Mouse (Mus musculus) gastrocnemius, postnatal 14 days (tissue): Measurements from ENCODE around the gene Bcas1. TPM values are rescaled to one million over a fixed set of nuclear protein-coding genes. Genes with fewer than 3 reads are reported as not detected.
"Not testable (repeated sequence)": the region's sequence is repeated elsewhere in the genome, so short reads cannot be mapped to it uniquely, and the experiment has no call there.

ENCODE experiments used
- DNase-seq: peaks from one replicate; pipeline ENCODE4 v3.0.0; 2021; ENCODE audit warnings: mixed read lengths
- intact Hi-C: fragments of 180-260 bp; cut with DNase I; formaldehyde crosslinking; loops from one replicate; pipeline ENCODE4 v1.15.1; 2025; ENCODE audit warnings: low total_unique reads
- long read RNA-seq, 2 experiments: library from polyadenylated mRNA; stranded (forward); transcript quantifications; one replicate each; pipeline ENCODE4 v2.0.0; 2021
- total RNA-seq, 2 experiments: library from RNA; stranded (reverse); gene quantifications; 2 replicates each; pipeline ENCODE4 v1.2.3; 2021

The Bcas1 gene
- total RNA-seq, result 1 to 10 TPM; 2.4 to 6.4 TPM
- long read RNA-seq, experiment 1, result 0 reads
- long read RNA-seq, experiment 2, partial matches to known transcripts, result 3 of 3 reads
- long read RNA-seq, experiment 2, other reads (novel, unspliced or antisense), result 0 of 3 reads

- intact Hi-C loops, result no loop called here
- DNase-seq, result no peak
Observed at GRCm38 (mm10) chr2:170427704-170428103, at the start of gene Bcas1. Gene Bcas1 (minus strand): TSS chr2:170427845.

DNA sequence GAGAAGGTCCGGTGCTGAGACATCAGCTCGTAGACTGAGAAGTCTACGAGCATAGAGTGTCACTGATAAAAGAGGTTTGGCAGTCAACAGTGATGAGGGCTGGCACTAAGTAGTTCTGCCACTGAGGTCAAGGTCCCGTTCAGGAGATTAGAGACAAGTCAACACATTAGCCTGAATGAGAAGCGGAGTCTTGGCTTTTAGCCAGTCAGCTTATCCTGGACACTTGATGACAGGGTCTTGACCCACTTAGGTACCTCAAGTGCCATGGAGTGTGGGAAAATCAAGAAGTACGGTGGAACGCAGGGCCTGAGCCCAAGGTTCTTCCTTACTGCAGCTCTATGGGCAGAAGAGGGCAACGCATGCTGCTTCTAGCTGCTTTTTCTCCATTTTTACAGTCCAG is 49.0 kb upstream of the Bcas1 start:
- DNase-seq, result no peak
- intact Hi-C loops, result no loop called here

DNA sequence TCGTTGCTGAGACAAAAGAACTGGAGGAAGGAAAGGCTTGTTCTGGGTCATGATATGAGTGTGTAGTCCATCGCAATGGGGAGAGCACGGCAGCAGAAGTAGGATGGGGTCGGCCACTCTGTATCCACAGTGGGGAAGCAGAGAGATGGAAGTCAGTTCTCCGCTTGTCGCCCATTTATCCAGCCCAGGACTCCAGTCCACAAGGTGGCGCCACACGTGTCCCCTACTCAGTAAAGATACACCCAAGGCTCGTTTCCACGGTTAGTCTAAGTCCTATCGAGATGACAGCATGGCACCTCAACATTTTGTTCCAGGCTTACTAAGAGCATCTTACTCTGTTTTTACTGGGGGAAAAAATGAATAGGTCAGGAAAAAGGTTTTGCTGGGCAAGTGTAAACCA is 48.6 kb upstream of the Bcas1 start:
- intact Hi-C loops, result no loop called here
- no peak for DNase-seq

- intact Hi-C loops, result no loop called here
- no peak for DNase-seq
Observed at GRCm38 (mm10) chr2:170475164-170475563, 47.5 kb upstream of the Bcas1 start.

- no peak for DNase-seq
- intact Hi-C loops, result loop anchor here (5.0 kb wide), 1 partner anchor 33 kb away; no protein-coding TSS in a partner anchor
Observed at GRCm38 (mm10) chr2:170474125-170474524, 46.5 kb upstream of the Bcas1 start.

DNA sequence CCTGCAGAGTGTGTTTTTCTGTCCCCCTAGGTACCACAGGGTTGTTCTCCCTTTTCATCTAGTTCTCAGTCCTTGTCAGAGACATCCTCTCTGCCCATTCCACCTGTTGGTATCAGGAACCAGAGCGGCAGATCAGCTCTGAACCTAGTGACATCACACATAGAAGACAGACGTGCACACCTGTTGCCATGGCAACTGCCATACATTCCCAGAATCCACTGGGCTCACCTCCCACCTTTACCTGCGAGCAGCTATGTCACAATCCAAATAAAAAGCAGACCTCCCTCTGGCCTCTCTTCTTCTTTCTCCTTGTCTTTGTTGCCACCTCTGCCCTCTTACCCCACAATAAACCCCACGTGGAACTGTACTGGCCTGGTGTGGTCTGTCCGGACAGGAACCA is 42.9 kb upstream of the Bcas1 start:
- no peak for DNase-seq
- intact Hi-C loops, result loop anchor here (5.0 kb wide), 1 partner anchor 37 kb away; no protein-coding TSS in a partner anchor

DNA sequence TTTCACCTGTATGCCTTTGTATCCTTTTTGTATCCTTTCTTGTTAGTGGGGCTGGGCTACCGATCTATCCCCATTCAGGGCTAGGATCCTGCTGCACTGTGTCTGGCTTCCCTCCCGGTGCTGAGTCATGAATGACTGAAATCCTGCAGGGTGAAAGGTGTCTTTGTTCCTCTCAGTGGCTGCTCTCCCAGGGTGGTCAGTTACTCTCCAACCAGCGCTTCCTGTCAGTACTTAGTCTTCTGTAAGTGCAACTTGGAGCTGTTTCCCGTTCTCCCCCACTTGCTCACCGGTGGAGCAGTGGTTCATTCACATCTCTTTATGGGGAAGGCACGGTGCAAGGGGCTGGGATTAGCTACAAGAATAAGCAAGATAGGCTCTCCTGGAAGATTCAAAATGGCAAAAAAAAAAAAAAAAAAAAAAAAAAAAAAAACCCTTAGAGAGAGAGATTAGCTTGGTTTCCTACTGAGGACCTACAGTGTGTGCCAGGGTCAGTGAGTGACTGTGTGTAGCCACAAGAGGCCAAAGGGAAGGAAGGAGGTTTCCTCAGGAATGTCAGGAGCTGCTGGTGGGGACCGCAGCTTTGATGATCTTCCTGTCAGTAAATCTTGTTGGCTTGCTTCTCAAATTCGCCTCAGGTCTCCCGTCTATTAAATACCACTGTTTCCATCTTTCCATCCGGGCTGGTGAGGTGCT is 42.1 kb upstream of the Bcas1 start:
- intact Hi-C loops, result loop anchor here (5.0 kb wide), 1 partner anchor 38 kb away; no protein-coding TSS in a partner anchor
- no peak for DNase-seq

GRCm38 (mm10) chr2:170468009-170468408 is 40.4 kb upstream of the Bcas1 start:
- DNase-seq, result no peak
- intact Hi-C loops, result no loop called here

DNA sequence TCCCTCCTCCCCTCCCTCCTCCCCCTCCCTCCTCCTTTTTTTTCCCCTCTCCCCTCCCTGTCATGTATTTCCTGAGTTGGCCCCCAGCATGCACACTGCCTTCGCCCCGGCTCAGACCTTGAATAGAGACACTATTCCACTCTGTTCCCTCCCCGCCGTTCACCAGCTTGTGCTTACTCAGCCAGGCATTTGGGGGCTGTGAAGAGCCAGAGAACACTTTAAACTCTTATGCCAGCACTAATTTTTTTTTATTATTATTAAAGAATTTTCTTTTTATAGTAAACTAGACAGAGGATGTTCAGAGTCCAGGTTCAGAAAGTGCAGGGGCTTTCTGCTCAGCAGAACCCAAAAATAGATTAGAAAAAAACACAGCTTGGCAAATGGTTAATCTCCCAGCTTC is 37.2 kb upstream of the Bcas1 start:
- intact Hi-C loops, result no loop called here
- no peak for DNase-seq

- intact Hi-C loops, result no loop called here
- DNase-seq, result no peak
Observed at GRCm38 (mm10) chr2:170461652-170462051, 34.0 kb upstream of the Bcas1 start.

- no peak for DNase-seq
- intact Hi-C loops, result no loop called here
Observed at GRCm38 (mm10) chr2:170459805-170460204, 32.2 kb upstream of the Bcas1 start.

DNA sequence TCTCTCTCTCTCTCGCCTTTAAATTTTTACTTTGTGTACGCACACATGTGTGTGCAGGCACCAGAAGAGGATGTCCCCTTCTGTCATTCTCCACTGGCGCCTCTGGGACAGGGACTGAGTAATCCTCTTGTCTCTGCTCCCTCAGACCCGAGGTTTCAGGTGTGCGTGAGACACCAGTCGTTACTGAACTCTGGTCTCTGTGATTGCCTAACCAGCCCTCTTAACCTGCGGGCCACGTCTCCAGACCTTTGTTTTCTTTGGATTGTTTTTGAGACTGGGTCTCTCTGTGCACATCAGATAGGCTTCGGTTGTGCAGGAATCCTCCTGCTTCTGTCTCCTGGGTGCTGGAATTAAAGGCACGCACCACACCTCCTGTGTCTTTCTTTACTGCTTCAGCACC is 31.5 kb upstream of the Bcas1 start:
- DNase-seq, result no peak
- intact Hi-C loops, result no loop called here

GRCm38 (mm10) chr2:170453809-170454208 is 26.2 kb upstream of the Bcas1 start:
- intact Hi-C loops, DNase-seq: not testable (repeated sequence)

GRCm38 (mm10) chr2:170450933-170451332 is 23.3 kb upstream of the Bcas1 start:
- peak; percentile 67 for DNase-seq
- intact Hi-C loops, result loop anchor here (2.0 kb wide), 1 partner anchor 58 kb away; no protein-coding TSS in a partner anchor

GRCm38 (mm10) chr2:170447651-170448050 is 20.0 kb upstream of the Bcas1 start:
- intact Hi-C loops, result no loop called here
- no peak for DNase-seq

GRCm38 (mm10) chr2:170446843-170447383 is 19.3 kb upstream of the Bcas1 start:
- intact Hi-C loops, result no loop called here

DNA sequence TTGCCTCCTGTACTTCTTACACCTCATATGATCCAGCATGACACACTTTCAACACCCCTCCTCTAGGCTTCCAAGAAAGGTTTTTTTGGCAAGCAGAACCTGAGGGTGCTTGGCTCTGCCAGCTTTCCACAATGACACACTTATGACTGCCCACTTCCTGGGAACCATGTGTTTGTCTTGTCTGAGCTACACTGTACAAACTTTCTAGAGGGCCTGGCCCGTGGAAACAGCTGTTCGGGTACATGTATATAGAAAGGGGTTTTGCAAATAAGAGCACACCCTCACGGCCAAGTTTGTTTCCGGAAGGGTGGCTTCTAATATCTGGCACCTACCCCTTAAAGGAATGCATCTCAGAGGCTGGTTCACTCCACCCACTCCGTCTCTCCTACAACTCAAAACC is 18.2 kb upstream of the Bcas1 start:
- intact Hi-C loops, result no loop called here
- DNase-seq, result no peak

More at GRCm38 (mm10) chr2:170446843-170447383, 19.3 kb upstream of the Bcas1 start:
- DNase-seq, result no peak

GRCm38 (mm10) chr2:170442535-170442934 is 14.9 kb upstream of the Bcas1 start:
- intact Hi-C loops, result no loop called here
- no peak for DNase-seq

DNA sequence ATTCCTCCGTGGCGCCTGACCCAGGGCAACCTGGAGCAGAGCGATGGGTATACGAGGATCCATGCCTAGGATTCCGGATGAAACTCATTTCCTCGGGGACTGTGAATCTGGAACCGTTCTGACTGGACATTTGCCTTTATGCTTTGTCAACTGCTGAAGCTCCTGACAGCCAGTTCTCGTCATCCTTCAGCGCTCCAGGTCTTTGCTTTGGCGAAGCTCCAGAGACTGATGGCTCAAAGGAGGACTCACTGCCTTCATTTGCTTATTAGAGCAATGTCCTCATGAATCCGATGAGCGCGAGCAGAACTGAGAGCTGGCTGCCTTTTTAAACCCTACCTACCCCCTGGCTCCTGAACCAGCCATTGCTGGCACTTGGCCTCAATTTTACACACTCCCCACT is 11.1 kb upstream of the Bcas1 start:
- no peak for DNase-seq
- intact Hi-C loops, result no loop called here

GRCm38 (mm10) chr2:170436204-170436603 is 8.6 kb upstream of the Bcas1 start:
- no peak for DNase-seq
- intact Hi-C loops, result no loop called here

DNA sequence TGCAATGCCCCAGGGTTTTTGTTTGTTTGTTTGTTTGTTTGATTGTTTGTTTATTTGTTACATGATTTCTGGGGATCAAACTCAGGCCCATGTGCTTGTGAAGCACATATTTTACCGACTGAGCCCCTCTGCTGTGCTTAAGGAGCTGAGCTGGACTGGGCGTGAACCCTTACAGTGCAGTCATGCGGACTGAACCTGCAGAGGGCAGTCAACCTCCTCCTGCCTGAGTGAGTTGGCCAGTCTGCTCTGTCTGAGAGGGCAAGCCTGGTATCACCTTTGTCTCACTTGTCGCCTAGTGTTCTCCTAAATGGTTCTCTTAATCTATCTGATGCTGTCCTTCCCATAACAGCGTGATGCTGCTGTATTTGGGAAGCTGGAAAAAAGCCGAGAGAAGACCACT is 4.5 kb upstream of the Bcas1 start:
- intact Hi-C loops, result no loop called here
- DNase-seq, result no peak
